Mouse (Mus musculus) forebrain, embryonic 15.5 days (tissue): Measurements from ENCODE around the gene Gm43738. TPM values are rescaled to one million over a fixed set of nuclear protein-coding genes. Genes with fewer than 3 reads are reported as not detected.

Experiments used
- ATAC-seq: fragments of 200-750 bp; cut with Nextera tagmentation; replicated peaks from 2 replicates; pipeline ENCODE4 v1.8.0; 2017; ENCODE audit warnings: mild to moderate bottlenecking, moderate TSS enrichment, moderate library complexity
- H3K27ac ChIP-seq: fragments of 300-500 bp; sonication (generic); replicated peaks from 2 replicates; pipeline ENCODE4 v1.5.1; 2015; ENCODE audit warnings: mild to moderate bottlenecking, inconsistent platforms
- H3K27me3 ChIP-seq: fragments of 300-500 bp; sonication (generic); 2 replicates; pipeline ENCODE4 v1.6.1; 2015; ENCODE audit warnings: inconsistent platforms
- H3K36me3 ChIP-seq: fragments of 300-500 bp; sonication (generic); 2 replicates; pipeline ENCODE4 v1.6.1; 2015; ENCODE audit warnings: mild to moderate bottlenecking, inconsistent platforms
- H3K4me1 ChIP-seq: fragments of 300-500 bp; sonication (generic); 2 replicates; pipeline ENCODE4 v1.6.1; 2015; ENCODE audit warnings: inconsistent platforms
- H3K4me2 ChIP-seq: fragments of 300-500 bp; sonication (generic); replicated peaks from 2 replicates; pipeline ENCODE4 v1.6.1; 2015; ENCODE audit warnings: mild to moderate bottlenecking, inconsistent platforms
- H3K4me3 ChIP-seq: fragments of 300-500 bp; sonication (generic); 2 replicates; pipeline ENCODE4 v1.5.1; 2015; ENCODE audit warnings: mild to moderate bottlenecking, inconsistent platforms
- H3K9ac ChIP-seq: fragments of 300-500 bp; sonication (generic); replicated peaks from 2 replicates; pipeline ENCODE4 v1.6.1; 2015; ENCODE audit warnings: mild to moderate bottlenecking, inconsistent platforms
- H3K9me3 ChIP-seq: fragments of 300-500 bp; sonication (generic); 2 replicates; pipeline ENCODE4 v1.6.1; 2016; ENCODE audit warnings: inconsistent platforms
- WGBS: fragments of 180-500 bp; shearing (Covaris S2); methylation state at CpG from one replicate; pipeline ENCODE4 v1.1.7; 2015; ENCODE audit warnings: mixed read lengths; 5-methylcytosine and 5-hydroxymethylcytosine counted together
- polyA plus RNA-seq: library from polyadenylated mRNA; unstranded; fragments of >200 nt; fragmentation: Nextera tagmentation; extraction: Ambion mirVana; gene quantifications from 2 replicates; pipeline ENCODE4 v1.2.1, GENCODE M21; 2015

The Gm43738 gene
- polyA plus RNA-seq, 1 experiment from 2014 or later = not detected

DNA sequence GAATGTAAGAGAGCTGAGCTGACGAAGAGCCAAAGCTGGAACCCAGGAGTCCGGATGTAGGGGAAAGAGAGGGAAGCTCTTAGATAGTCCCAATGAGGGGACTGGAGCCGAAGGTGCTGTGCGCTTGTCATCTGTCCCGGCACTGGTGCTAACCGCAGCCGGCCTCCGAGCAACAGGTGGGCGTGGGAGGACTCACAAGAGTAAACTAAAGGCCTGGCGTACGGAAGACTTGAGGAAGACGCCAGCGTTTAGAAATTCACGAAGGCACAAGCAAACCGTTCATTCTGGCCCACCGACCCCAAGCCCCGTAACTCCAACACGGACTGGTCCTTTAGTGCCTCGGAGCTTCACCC, 536 bp upstream of the Gm43738 start:
- Histone ChIP-seq H3K27ac (peak overlapping the region; percentile 80), H3K36me3 (peaks cover 25% of the 10 kb centered on the region), H3K4me1 (peaks cover 30% of the 10 kb centered on the region), H3K4me3 (peak overlapping the region; percentile 79), H3K4me2 (peak overlapping the region; percentile 80), H3K9ac (peak overlapping the region; percentile 63), H3K27me3 (no peaks in the 10 kb centered on the region), H3K9me3 (no peaks in the 10 kb centered on the region)
- ATAC-seq = no peak; the same call in 1 of the 2 replicates
- WGBS = under 1% methylated on average over 19 of the region's 19 CpGs

DNA sequence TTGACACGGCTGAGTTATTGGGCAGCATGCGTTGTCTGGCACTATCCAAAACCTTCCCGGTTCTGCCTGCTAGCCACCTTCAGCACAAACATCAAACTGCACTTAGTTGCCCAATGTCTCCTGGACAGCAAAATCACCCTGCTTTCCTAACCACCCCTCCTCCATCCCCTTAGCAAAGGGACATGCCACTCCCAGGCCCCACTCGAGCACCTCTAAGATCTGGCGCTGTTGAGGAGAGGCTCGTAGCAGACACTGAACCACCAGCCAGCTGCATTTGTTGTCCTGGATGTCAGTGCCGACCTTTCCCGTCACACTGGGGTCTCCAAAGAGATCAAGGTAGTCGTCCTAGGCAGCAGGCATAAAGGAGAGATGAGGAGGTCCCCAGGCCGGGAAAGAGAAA, 6.9 kb downstream of the Gm43738 start:
- Histone ChIP-seq H3K27me3 (peaks cover 2% of the 10 kb centered on the region; the same call in 1 of the 2 replicates), H3K4me3 (no peak overlapping the region), H3K27ac (no peak overlapping the region), H3K36me3 (peaks cover 38% of the 10 kb centered on the region), H3K9me3 (no peaks in the 10 kb centered on the region), H3K9ac (no peak overlapping the region), H3K4me1 (peaks cover 28% of the 10 kb centered on the region), H3K4me2 (no peak overlapping the region)
- ATAC-seq = no peak
- 80% methylated on average over 10 of the region's 10 CpGs for WGBS

DNA sequence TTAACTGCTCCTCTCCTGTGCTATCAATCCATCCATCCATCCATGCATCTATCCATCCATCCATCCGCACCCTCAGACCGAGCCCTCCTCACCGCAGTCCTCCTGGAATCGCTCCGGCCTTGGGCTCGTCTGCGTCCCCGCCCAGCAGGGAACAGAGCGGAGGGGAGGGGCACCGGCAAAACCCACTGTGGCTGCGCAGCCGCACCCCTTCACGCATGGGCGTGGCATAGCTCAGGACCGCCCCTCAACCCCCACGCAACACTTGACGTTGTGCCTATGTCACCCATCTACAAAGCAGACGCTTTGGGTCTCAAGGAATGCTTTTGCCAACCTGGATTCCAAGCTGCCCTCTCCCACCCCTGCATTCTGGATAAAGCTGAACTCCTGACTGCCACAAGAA, 7.7 kb downstream of the Gm43738 start, which contains the start of gene Rusc1:
Rusc1 (minus strand) TSS at position 137 of the 400 bp plus-strand sequence.
- H3K4me1 ChIP-seq = peaks cover 29% of the 10 kb centered on the region
- H3K27ac ChIP-seq = peak within 1 kb of the TSS; percentile 83
- H3K4me3 ChIP-seq = peak within 1 kb of the TSS; percentile 81
- H3K36me3 ChIP-seq = peaks cover 39% of the 10 kb centered on the region
- no peaks in the 10 kb centered on the region for H3K9me3 ChIP-seq
- peak within 1 kb of the TSS; percentile 76 for H3K9ac ChIP-seq
- H3K27me3 ChIP-seq = peaks cover 4% of the 10 kb centered on the region; the same call in 1 of the 2 replicates
- 3% methylated on average over 18 of the region's 18 CpGs for WGBS
- H3K4me2 ChIP-seq = peak within 1 kb of the TSS; percentile 83
- ATAC-seq = peak; percentile 82

GRCm38 (mm10) chr3:89092509-89093090, 8.3 kb downstream of the Gm43738 start:
- peak; percentile 29 for ATAC-seq
- Histone ChIP-seq H3K27me3 (peaks cover 4% of the 10 kb centered on the region; the same call in 1 of the 2 replicates), H3K36me3 (peaks cover 42% of the 10 kb centered on the region), H3K4me1 (peaks cover 33% of the 10 kb centered on the region), H3K4me3 (peak overlapping the region; percentile 81), H3K27ac (peak overlapping the region; percentile 83), H3K9me3 (no peaks in the 10 kb centered on the region), H3K9ac (peak overlapping the region; percentile 76), H3K4me2 (peak overlapping the region; percentile 83)
- 18% methylated on average over 11 of the region's 11 CpGs for whole genome bisulfite sequencing

DNA sequence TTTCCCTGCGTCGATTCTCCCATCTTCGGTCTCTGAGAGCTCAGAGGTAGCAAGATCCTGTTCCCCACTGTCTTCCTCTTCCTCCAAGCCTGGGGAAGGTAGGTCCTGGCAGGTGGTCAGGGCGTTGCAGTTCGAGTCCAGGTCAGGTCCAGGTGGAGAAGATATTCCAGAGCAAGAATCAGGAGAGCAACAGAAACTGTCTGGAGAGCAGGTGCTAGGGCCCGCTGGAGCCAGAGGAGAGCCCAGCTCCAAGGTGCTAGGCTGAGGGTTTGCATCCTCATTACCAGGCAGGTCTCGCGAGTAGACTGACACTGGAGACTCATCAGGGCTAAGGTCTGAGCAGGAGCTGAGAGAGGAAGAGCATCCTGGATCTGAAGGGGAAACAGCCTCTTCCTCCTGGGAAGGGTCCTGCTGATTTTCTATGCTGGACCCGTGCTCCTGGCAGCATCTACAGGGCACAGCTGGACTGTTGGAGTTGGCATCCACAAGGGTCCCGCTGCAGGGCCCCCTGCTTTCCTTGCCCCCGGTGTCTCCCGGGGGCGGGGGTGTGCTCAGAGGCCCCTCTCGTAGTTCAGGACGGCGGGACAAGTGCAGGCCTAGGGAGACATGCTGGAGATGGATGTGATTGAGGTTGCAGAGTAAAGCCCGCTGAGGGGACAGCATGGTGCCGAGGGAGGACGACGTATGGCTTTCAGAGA, 8.9 kb downstream of the Gm43738 start:
- Histone ChIP-seq H3K4me2 (peak overlapping the region; percentile 83), H3K27ac (peak overlapping the region; percentile 50; the same call in 1 of the 2 replicates), H3K9me3 (no peaks in the 10 kb centered on the region), H3K4me3 (peak overlapping the region; percentile 81), H3K9ac (peak overlapping the region; percentile 76), H3K36me3 (peaks cover 40% of the 10 kb centered on the region), H3K4me1 (peaks cover 35% of the 10 kb centered on the region), H3K27me3 (peaks cover 4% of the 10 kb centered on the region; the same call in 1 of the 2 replicates)
- no peak for ATAC-seq
- 13% methylated on average over 20 of the region's 20 CpGs for WGBS

- no peaks in the 10 kb centered on the region for H3K9me3 ChIP-seq
- peaks cover 39% of the 10 kb centered on the region for H3K36me3 ChIP-seq
- H3K9ac ChIP-seq = peak overlapping the region; percentile 76
- ATAC-seq = peak; percentile 46
- peak overlapping the region; percentile 50 for H3K27ac ChIP-seq
- under 1% methylated on average over 71 of the region's 74 CpGs for WGBS
- H3K4me3 ChIP-seq = peak overlapping the region; percentile 81
- peaks cover 4% of the 10 kb centered on the region; the same call in 1 of the 2 replicates for H3K27me3 ChIP-seq
- H3K4me2 ChIP-seq = peak overlapping the region; percentile 83
- peaks cover 35% of the 10 kb centered on the region for H3K4me1 ChIP-seq
Observed at GRCm38 (mm10) chr3:89090694-89091655, 9.9 kb downstream of the Gm43738 start.

DNA sequence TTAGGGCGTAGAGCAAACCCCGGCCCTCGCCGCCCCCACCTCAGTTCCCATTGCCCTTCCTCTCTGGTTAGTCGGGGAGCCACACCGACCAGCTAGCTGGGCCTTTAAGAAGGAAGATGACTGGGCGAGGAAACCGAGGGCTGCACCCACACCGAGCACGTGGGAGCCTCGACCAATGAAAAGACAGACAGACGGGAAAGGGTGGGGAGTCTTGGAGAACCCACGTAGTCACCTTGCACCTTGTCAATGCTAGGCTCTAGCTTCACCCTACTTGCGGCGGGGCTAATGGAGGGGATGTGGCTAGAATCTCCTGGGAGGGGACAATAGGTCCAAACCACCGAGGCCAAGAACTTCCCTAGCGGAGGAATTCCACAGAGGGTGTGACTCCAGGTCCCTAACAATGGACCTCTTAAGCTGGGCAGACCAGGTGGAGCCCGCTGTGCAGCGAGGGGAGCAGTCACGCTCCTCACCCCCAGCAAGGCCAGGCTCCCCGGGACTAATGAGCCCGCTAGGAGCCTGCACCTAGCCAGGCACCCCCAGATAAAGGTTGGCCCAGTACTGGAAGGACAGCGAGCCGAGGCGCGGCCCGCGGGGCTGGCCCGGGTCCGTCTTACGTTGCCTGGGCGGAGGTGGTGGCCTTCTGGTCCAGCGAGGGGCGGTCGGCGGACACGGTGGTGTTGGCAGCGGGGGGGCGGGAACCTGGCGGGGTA, 10.9 kb downstream of the Gm43738 start:
- no peaks in the 10 kb centered on the region for H3K9me3 ChIP-seq
- H3K4me1 ChIP-seq = peaks cover 35% of the 10 kb centered on the region
- peak overlapping the region; percentile 81 for H3K4me3 ChIP-seq
- H3K4me2 ChIP-seq = peak overlapping the region; percentile 83
- peak overlapping the region; percentile 76 for H3K9ac ChIP-seq
- H3K36me3 ChIP-seq = peaks cover 38% of the 10 kb centered on the region
- WGBS = under 1% methylated on average over 40 of the region's 40 CpGs
- H3K27me3 ChIP-seq = peaks cover 4% of the 10 kb centered on the region; the same call in 1 of the 2 replicates
- ATAC-seq = peak; percentile 62
- peak overlapping the region; percentile 50 for H3K27ac ChIP-seq

- no peak overlapping the region for H3K27ac ChIP-seq
- peaks cover 4% of the 10 kb centered on the region; the same call in 1 of the 2 replicates for H3K27me3 ChIP-seq
- peak overlapping the region; percentile 81 for H3K4me3 ChIP-seq
- no peak overlapping the region for H3K9ac ChIP-seq
- WGBS = 68% methylated on average over 14 of the region's 14 CpGs
- H3K4me1 ChIP-seq = peaks cover 35% of the 10 kb centered on the region
- ATAC-seq = no peak
- peak overlapping the region; percentile 83; the same call in 1 of the 2 replicates for H3K4me2 ChIP-seq
- H3K36me3 ChIP-seq = peaks cover 43% of the 10 kb centered on the region
- no peaks in the 10 kb centered on the region for H3K9me3 ChIP-seq
Observed at GRCm38 (mm10) chr3:89088974-89089373, 11.9 kb downstream of the Gm43738 start.

- Histone ChIP-seq H3K27ac (no peak overlapping the region), H3K9ac (no peak overlapping the region), H3K4me1 (peaks cover 29% of the 10 kb centered on the region), H3K4me3 (no peak overlapping the region), H3K27me3 (peaks cover 4% of the 10 kb centered on the region; the same call in 1 of the 2 replicates), H3K36me3 (peaks cover 47% of the 10 kb centered on the region), H3K4me2 (no peak overlapping the region), H3K9me3 (no peaks in the 10 kb centered on the region)
- WGBS = 33% methylated on average over 21 of the region's 21 CpGs
- ATAC-seq = no peak
Observed at GRCm38 (mm10) chr3:89087338-89088110, 13.4 kb downstream of the Gm43738 start.

GRCm38 (mm10) chr3:89084654-89085190, 16.2 kb downstream of the Gm43738 start:
- Histone ChIP-seq H3K27ac (no peak overlapping the region), H3K9me3 (no peaks in the 10 kb centered on the region), H3K4me1 (peaks cover 15% of the 10 kb centered on the region), H3K27me3 (peaks cover 4% of the 10 kb centered on the region; the same call in 1 of the 2 replicates), H3K9ac (no peak overlapping the region), H3K36me3 (peaks cover 51% of the 10 kb centered on the region), H3K4me3 (no peak overlapping the region), H3K4me2 (no peak overlapping the region)
- 84% methylated on average over 12 of the region's 12 CpGs for WGBS
- ATAC-seq = no peak
